Mouse (Mus musculus): ENCODE measurements around the gene 4930579G24Rik.

Gene 4930579G24Rik

DNA sequence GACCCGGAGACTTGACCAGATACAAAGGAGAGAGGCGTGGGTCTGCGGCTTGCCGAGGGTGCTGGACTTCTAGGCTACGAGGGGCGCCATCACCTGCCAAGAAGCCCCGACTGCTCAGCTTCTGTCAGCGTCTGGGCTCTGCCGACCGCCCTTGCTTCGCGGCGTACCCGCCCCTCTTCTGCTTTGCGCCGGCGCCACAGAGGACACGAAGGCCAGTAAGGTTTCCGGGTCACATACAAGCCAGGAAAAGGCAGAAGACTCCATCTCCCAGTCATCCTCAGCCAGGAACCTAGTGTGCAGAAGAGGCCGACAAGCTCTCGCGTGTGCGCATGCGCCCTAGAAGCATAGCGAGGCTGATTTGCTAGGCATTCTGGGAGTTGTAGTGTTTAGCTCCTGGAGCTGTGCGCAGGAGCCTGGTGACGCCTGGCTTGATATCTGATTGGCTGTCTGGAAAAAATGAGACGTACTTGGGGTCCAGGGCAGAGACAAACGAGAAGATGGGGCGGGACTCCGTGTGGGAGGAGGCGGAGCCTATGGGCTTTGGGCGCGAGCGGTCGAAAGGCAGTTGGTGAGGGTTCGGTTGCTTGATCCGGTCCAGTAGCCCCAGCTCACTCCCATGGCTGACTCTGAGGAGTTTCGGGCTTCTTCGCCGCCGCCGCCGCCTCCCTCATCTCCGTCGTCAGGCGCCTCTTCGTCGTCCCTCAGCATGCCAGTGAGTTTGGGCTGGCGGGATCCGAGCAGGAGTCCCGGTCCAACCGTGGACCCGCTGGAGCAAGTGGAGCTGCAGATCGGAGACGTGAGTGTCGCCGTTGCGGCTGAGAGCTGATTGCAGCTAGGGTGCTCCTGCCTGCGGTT is at the start of gene 4930579G24Rik:
Gene 4930579G24Rik, plus strand, starts transcription at position 519 of the 855 bp plus-strand sequence.
- peak; percentile 97 for DNase-seq (ENCODE audit: low spot score)

DNA sequence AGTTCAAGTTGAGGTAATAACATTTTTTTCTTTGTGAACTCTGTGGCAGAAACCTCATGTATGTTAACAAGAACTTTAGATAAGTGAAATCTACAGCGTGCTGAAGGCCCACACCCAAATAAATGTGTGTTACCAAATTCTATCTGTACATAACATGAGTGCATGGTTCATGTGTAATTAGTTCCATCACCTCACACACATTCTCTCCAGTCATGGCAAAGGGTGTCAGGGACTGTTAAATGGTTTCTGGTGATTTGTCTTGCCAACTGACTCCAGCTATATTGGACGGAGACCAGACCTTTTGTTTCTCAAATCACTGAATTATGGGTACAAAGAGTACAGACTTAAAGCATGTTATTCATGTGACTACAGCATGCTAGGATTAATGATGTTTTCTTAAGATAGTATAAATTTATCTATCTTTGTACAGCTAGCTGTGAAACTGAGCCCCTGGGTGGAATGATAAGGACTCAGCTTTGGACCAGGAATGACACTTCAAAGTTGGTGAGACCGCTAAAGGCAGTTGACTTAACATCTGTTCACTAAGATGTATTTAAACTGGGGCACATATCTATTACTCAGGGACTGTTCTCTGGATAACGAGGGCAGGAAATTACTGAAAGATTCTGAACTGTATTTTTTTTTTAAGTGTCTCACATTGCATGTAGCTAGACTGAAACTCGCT is 48.8 kb upstream of the 4930579G24Rik start:
- DNase-seq (ENCODE audit: low spot score) = no peak

DNA sequence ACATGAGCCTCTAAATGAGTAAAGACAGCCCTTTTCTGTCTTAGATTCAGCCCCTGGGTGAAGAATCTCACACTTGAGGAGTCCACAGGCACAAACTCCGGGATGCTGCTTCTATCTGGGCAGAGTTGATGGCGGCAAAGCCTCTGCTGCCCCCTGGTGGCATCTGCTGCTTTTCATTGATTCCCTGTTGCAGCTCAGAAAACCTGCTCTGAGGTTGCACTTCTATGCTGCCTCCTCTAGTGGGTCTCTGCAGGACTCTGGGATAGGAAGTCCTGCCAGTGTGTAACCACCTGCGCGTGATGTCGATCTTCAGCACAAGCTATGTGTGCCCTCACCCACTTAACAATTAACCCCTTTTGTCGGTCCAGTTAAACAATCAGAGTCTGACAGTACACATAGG is 42.1 kb upstream of the 4930579G24Rik start:
- DNase-seq (ENCODE audit: low spot score) = peak; percentile 72

DNA sequence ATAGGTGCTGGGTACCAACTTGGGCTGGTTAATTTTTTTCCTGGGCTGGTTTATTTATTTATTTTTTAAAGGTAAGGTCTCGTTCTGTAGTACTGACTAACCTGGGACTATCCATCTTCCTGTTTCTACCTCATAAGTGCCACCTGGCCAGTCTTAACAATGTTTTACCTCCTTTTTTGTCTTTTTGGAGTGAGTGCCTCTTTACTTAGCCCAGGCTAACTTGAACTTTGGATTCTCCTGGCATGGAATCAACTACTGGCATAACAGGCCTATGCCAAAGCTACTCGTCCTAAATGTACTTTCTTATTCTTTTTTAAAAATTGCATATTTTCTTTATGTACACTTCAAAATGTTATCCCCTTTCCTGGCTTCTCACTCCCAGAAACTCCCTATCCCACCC is 39.2 kb upstream of the 4930579G24Rik start:
- DNase-seq (ENCODE audit: low spot score) = no peak

DNA sequence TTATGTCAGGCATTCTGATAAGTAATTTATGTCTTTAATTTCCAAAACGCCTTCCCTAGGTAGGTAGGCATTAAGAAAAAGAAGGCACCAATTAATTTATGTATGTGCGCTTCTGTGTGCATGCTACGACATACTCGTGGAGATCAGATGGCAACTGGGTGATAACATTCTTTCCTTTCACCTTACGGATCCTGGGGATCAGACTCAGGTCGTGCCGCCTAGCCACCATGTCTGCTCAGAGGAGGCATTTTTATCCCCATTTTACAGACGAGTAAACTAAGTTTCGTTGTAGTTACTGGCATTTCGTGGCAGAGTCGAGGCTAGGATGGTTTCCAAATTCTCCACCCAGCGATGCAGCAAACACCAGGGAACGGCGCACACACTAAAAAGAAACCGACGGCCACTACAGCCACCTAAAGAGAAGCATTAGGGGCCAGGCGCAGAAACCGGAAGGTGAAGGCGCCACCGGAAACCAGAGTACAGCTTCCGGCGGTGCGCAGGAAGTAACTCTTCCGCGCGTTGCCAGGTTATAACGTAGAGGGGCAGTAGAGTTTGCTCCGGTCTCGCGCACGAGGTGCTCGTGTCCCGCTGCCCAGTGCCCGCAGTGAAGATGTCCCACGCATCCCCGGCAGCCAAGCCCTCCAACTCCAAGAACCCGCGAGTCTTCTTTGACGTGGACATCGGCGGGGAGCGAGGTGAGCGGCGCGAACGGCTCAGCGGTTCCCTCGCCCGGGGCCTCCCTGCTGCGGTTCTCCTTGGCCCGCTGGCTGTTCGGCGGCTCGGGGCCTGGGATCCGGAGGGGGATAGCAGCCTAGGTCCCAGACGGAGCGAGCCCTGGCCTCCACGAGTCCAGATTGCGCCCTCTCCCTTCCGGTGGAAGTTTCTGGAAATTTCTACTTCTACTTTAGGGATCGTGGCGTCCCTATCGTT is 37.8 kb upstream of the 4930579G24Rik start, which contains the start of gene Ppid:
Gene Ppid, plus strand, starts transcription at position 480 of the 930 bp plus-strand sequence.
- DNase-seq (ENCODE audit: low spot score) = peak; percentile 83

DNA sequence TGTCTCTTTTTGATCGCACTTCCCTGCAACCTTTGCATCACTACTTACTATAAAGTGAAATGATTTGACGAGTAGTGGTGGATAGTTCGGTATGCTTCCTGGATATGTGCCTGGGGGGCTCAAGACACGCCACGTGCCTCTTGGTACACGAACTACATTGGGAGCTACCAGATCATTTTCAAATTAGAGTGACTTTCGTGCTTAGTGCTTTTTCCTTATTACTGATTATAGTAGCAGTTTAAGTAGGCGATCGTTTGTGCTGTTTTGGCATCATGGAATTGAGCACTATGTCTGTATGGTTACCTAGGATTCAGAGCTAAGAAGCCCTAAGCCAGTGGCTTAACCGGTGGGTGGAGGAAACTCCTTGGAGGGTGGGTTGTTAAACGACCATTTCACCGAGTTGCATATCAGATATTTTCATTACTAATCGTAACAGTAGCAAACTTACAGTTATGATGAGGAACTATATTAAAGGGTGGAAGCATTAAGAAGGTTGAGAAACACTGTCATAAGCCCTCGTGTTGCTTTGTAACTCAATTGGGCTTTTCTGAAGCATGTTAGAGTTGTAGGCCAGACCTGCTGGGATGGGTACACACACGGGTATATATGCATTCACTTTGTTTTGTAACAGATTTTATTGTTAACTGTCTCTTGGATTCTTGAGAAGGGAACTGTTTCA is 36.9 kb upstream of the 4930579G24Rik start:
- DNase-seq (ENCODE audit: low spot score) = no peak

DNA sequence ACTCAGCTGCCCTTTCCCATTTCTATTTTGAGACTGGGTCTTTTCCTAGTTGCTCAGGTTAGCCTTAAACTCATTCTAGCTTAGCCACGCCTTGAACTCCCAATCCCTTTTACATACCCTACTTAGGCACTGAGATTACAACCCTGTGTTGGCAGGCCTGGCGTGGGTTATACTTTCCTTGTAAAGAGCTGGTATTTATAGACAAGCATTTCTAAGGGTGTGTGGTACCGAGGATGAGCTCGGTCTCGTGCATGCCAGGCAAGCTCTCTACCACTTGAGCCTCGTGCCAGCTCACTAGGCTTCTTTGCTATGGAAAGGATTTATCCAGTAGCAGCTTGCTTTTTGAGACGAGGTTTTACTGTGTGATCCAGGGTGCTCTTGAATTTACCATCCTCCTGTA is 33.4 kb upstream of the 4930579G24Rik start:
- no peak for DNase-seq (ENCODE audit: low spot score)

DNA sequence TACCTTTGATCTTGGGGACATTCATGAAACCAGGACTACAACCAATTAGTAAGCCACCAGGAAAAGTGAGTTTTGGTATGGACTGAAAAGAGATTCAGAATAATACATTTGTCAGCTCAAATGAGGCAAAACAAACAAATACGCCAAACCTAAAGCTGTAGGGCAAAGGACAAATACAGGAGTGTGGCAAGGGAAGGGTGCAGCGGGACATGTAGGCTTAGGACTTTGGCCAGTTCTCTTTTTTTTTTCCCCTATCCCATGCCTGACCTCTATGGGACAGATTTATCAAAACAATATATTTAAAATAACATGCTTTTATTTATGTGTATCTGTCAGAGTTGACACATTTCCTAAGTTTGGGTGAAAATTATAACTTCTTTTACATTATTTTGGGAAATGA is 19.0 kb upstream of the 4930579G24Rik start:
- no peak for DNase-seq (ENCODE audit: low spot score)

DNA sequence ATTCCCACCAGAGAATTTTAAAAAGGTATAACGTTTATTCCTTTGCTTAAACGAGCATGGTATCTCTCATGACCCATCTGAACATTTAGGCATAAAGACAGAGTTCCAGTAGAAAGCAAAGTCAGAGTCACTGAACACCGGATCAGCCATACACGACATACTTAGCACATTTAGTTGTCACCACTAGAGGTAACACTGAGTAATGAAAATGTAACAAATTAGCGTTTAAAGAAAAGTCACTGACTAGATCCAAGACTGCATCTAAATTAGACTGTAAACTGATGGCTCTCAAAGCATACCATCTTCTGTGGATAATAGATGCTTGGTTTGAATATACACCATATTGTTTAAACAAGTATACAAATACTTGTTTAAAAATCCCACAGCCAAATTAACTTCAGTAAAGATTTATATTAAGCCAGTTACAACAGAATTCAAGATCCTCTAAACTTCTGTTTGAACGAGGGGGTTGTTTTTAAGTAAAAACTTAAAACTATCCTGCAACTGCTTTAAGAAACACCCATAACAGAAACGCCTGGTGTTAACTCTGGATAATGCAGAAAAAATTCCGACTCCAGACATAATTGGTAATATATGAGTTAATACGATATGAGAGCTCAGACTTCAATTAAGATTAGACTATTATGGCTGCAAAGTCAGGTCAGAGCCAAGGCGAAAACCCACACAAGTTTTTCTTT is 1.2 kb upstream of the 4930579G24Rik start:
- no peak for DNase-seq (ENCODE audit: low spot score)

DNA sequence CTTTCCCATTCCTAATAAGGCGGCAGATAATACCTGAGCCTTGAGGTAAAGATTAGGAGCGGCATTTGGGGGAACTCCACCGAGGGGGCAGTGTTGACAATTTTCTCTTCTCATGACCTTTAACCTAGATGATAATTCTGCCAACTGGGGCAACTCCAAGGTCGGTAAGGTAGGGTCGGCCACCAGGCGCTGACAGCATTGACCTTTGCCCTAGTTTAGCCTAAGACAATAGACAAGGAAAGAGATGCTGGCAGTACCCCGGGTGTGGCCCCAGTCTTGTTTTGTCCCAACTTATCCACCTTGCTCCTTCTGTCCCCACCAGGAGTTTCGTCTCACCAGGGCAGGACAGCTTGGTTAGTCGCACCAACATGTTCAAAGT is 708 bp upstream of the 4930579G24Rik start:
- DNase-seq (ENCODE audit: low spot score) = no peak

DNA sequence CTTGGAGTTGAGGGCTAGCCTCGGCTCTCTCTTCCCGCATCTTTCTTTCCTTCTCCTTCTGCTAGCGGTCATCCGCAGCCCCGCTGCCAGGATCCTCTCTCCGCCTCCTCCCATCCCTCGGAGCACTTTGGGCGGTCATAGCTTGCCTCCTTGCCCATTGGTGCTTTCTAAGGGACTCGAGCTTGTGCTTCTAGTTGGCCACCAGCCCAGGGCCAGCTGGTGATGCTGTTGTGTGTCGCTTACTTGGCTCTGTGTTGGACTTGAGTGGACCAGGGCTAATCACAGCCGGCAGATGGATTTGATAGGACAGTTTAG is 494 bp downstream of the 4930579G24Rik start, which contains the start of gene Etfdh:
Gene Etfdh, minus strand, starts transcription at position 85 of the 315 bp plus-strand sequence.
- DNase-seq (ENCODE audit: low spot score) = peak; percentile 75

DNA sequence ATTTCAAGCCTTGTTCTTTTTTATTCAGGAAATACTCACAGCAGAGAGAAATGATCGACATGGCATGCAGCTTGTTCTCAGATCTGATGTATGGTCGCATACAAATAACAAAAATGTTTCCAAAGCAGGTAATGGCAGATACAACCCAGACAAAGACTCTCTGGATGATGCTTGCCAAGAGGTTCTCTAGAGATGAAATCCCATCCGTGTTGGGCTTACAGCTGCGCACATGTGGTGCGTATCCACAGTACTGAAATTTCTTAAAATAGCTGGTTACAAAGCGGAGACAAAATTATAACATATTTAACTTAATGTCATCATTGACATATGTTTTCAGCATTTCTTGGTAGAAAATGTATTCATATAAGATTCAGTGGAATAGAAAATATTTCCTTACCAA is 23.2 kb downstream of the 4930579G24Rik start:
- DNase-seq (ENCODE audit: low spot score) = no peak

DNA sequence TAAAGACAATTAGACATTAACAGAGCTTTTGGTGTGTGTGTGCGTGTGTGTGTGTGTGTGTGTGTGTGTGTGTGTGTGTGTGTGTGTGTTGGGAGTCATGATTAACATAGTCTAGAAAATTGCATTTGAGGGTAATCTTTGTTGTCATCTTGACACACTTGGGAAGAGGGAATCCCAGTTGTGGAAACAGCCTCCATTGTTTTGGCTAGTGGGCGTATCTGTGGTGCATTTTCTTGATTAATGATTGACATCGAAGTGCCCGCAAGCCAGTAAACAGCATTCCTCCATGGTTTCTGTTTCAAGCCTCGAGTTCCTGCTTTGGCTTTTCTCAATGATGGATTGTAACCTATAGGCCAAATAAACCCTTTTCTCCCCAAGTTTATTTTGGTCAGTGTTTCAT is 27.8 kb downstream of the 4930579G24Rik start:
- no peak for DNase-seq (ENCODE audit: low spot score)

DNA sequence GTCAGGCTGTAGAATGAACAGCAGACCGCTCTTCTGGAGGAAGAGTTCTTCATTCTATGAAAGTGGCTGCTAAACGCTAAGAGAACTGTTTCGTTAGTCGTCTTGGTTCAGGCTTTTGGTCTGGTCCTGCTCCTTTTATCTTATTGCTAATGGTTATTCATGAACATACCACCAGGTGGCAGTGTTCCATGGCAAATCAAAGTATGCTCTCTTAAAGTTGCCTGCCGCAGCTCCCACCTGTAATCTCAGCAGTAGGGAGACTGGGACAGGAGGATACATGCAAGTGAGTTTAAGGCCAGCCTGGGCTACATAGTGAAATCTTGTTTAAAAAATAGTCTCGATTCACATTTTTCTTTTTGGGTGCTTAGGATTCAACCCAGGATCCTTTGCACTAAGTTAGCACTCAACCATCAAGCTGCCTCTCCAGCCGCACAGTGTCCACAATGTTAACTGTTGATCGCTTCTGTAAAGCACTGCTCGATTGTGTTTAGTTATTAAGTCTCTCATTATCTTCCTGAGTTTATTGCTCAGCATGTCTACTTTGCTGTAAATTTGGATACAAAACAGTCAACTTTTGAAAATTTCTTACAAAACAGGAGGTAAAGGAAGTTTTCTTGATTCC is 36.0 kb downstream of the 4930579G24Rik start:
- DNase-seq (ENCODE audit: low spot score) = peak; percentile 47

DNA sequence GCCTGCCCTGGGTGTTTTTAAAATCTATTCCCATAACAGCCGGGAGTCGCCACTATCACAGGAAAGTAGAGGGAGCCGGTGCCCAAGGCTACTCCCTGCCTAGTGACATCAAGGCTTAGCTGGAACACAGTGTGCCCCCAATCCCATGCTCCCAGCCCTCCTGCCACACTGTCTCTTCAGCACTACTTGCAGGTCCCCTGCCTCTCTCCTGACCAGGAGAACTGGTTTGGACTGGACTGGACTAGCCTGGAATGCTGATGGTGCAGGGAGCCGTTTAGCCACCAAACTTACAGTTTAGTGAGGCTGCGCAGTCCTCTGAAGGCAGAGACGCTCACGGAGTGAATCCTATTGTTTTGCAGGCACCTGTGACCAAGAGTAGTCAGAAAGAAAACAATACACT is 41.7 kb downstream of the 4930579G24Rik start:
- peak; percentile 57 for DNase-seq (ENCODE audit: low spot score)

DNA sequence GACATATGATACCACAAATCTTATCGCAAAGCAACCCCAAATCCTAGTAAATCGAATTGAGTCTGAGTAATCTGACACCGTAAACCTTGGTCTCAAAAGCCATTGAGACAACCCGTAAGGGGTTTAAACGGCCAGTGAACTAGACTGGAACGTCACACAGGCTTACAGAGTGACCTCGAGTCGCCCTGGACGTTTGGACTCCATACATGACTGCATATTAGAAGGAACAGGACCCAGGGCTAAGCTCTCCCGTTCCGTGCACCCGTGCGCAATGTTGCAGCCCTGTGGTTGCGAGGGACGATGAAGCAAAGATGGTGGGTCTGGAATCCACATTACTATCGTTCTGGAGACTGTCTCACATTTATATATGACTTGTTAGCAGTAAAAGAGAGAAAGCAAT is 43.3 kb downstream of the 4930579G24Rik start:
- DNase-seq (ENCODE audit: low spot score) = no peak

DNA sequence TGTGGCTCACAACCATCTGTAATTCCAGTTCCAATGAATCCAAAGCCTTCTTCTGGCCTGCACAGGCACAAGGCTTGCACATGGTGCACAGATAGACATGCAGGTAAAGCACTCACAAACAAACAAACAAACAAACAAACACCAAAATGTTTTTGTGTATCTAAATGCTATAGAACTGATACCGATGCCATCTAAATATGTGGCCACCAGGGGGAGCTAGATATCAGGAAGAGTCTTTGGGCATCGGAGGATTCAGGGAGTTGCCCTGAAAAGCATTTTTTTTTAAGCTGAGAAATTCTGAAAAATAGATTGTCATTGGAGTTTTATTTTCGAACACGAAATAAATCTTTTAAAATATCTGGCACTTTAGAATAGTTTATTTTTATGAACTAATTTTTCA is 44.2 kb downstream of the 4930579G24Rik start:
- DNase-seq (ENCODE audit: low spot score) = peak; percentile 46

DNA sequence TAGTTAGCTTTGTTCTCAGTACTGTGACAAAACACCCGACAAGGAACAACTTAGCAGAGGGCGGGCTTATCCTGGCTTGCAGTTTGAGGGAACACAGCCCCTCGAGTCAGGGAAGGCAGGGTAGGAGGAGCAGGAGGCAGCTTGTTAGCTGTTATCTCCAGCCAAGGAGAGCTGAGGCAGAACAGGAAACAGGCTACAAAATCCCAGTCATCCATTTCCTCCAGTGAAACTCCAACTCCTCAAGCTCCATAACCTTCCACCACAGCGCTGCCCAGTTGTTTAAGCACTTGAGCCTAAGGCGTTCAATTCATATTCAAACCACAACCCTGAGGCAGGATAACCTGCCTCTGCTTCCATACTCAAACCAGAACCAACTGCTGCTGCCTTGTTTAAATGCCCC is 45.8 kb downstream of the 4930579G24Rik start:
- no peak for DNase-seq (ENCODE audit: low spot score)

DNA sequence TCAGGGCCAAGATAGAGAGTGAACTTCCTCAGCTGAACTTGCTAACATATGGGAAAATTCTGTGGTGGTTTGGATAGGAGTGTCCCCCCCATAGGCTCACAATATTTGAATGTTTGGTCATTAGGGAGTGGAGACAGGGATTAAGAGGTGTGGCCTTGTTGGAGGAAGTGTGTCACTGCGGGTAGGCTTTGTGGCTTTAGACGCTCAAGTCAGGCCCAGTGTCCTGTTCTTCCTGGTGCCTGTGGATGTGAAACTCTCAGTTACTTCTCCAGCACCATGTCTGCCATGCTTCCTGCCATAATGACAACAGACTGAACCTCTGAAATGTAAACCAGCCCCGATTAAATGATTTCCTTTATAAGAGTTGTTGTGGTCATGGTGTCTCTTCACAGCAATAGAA is 47.5 kb downstream of the 4930579G24Rik start:
- no peak for DNase-seq (ENCODE audit: low spot score)
